Mouse (Mus musculus) stomach, postnatal 0 days (tissue): ENCODE data around the gene Olfr62.

Experiments
- CTCF ChIP-seq: IDR thresholded peaks from 2 replicates; pipeline ENCODE4 v1.5.1; 2016; ENCODE audit warnings: antibody characterized with exemption, low read depth, mild to moderate bottlenecking, moderate library complexity
- EP300 ChIP-seq: optimal IDR thresholded peaks from 2 replicates; pipeline ENCODE3; 2016; ENCODE audit warnings: antibody characterized with exemption

DNA sequence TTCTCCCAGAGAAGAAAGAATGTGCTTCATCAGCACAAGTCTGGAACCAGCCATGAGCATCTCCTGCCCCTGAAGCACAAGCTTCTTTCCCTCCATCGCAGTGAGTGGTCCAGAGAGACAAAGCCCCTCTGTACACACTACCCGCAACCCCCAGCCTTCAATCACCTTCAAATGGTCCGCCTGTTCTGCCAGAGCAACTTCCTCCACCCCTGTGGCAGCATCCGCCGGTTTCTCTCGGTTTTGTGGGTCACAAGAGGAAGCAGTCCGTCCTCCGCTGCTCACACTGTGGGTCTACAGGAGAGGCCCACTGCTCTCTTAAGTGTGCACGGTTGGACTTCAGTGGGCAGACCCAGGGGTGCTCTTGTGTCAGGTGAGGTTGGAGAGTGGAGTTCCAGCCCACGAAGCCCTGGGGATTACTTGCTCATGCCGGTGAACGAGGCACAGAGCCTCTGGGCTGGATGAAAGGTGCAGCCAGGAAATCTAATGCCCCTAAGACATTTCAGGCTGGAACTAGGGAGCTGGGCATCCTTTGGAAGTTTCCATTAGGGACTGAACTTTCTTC, 33.7 kb downstream of the Olfr62 start, which contains the start of gene Olfr1342:
- TF ChIP-seq CTCF (no peak), EP300 (no peak)
